In genomic region chr19:45788337-45788736, GRCm38 (mm10) we compare ENCODE assay signal across 21 mouse cellular contexts. TPM values are rescaled to one million over a fixed set of nuclear protein-coding genes. Genes with fewer than 3 reads are reported as not detected.
"Had no signal": no experiment of that assay in that cellular context is flagged by ENCODE, and none has a peak within 500 bp of the region (broad histone marks: within the 10 kb centered on the region; RNA-seq: fewer than 3 reads in every experiment).

No protein-coding gene starts in this region.

- DNase-seq: kidney, adult 8-10 months; kidney, postnatal 25 days; liver, postnatal 0 days; lung, postnatal 36 days; retina, postnatal 1 day; right cerebral cortex, postnatal 4 days; spleen, adult 18-20 months; thymus, postnatal 36 days had no signal

- H3K27me3 ChIP-seq: limb, embryonic 12.5 days; midbrain, embryonic 15.5 days; neural tube, embryonic 12.5 days had no signal

- H3K4me2 ChIP-seq: limb, embryonic 12.5 days; liver, embryonic 12.5 days; midbrain, embryonic 15.5 days; neural tube, embryonic 12.5 days had no signal

- H3K36me3 ChIP-seq: limb, embryonic 12.5 days; liver, embryonic 12.5 days; midbrain, embryonic 15.5 days; neural tube, embryonic 12.5 days had no signal

- H3K4me1 ChIP-seq: limb, embryonic 12.5 days; neural tube, embryonic 12.5 days had no signal

- H3K9ac ChIP-seq: limb, embryonic 12.5 days; liver, embryonic 12.5 days; liver, postnatal 0 days; midbrain, embryonic 15.5 days; neural tube, embryonic 12.5 days had no signal

- H3K4me3 ChIP-seq: limb, embryonic 12.5 days; liver, embryonic 12.5 days; midbrain, embryonic 15.5 days; neural tube, embryonic 12.5 days had no signal

- H3K9me3 ChIP-seq: limb, embryonic 12.5 days; liver, embryonic 12.5 days; midbrain, embryonic 15.5 days; neural tube, embryonic 12.5 days had no signal

- H3K27ac ChIP-seq: limb, embryonic 12.5 days; midbrain, embryonic 15.5 days; neural tube, embryonic 12.5 days had no signal

- ATAC-seq: intestine, postnatal 0 days; liver, embryonic 12.5 days; liver, postnatal 0 days; midbrain, embryonic 15.5 days had no signal

RNA-seq across cellular contexts. Expression of gene Kcnip2, which starts 27.5 kb away (rescaled TPM):
- total RNA-seq: monocyte, adult 5-6 weeks had no signal

RNA-seq across cellular contexts. Expression of gene Fgf8, which starts 45.6 kb away (rescaled TPM):
- total RNA-seq: layer of hippocampus, postnatal 25 days; left cerebral cortex, adult 8-10 months; left cerebral cortex, postnatal 25 days; megakaryocyte progenitor cell, adult 5-6 weeks; monocyte, adult 5-6 weeks; neutrophil, adult 5-6 weeks had no signal
- polyA plus RNA-seq: intestine, postnatal 0 days; liver, embryonic 12.5 days; liver, postnatal 0 days; lung, embryonic 16.5 days; neural tube, embryonic 12.5 days; stomach, embryonic 14.5 days had no signal
